Mouse (Mus musculus): ENCODE measurements around the gene Slit2. TPM values are rescaled to one million over a fixed set of nuclear protein-coding genes. Genes with fewer than 3 reads are reported as not detected.
"Not testable (repeated sequence)": the region's sequence is repeated elsewhere in the genome, so short reads cannot be mapped to it uniquely, and the experiment has no call there.

Gene Slit2
- polyA plus RNA-seq, 1 experiment from 2014 or later: 47.0 TPM

- H3K27me3 ChIP-seq (ENCODE audit: control insufficient read depth, insufficient read depth, low read length): no peaks in the 10 kb centered on the region
- WGBS: 71% methylated on average over 6 of the region's 6 CpGs
- no peaks in the 10 kb centered on the region for H3K4me1 ChIP-seq (ENCODE audit: control insufficient read depth in 2 of 2, insufficient read depth in 2 of 2, low read length in 2 of 2)
- peaks cover 26% of the 10 kb centered on the region for H3K36me3 ChIP-seq (ENCODE audit: control insufficient read depth, insufficient read depth, low read length)
- H3K4me3 ChIP-seq (ENCODE audit: control insufficient read depth in 1 of 2, insufficient read depth in 1 of 2, low read depth in 1 of 2, low read length in 2 of 2): no peak overlapping the region
- H3K9me3 ChIP-seq (ENCODE audit: control insufficient read depth, low read length): no peaks in the 10 kb centered on the region
- H3K27ac ChIP-seq (replicated peaks in 1 of 2; ENCODE audit: control insufficient read depth in 1 of 2, insufficient read depth in 1 of 2, low read depth in 2 of 2, low read length in 2 of 2): no peak overlapping the region
- ATAC-seq (ENCODE audit: insufficient number of reproducible peaks, insufficient read depth, low FRiP score, low read depth): no peak
- no peak overlapping the region for H3K4me2 ChIP-seq (ENCODE audit: low read length)
- no peak overlapping the region for H3K9ac ChIP-seq (ENCODE audit: low read length)
These were observed 247.6 kb downstream of the Slit2 start for GRCm38 (mm10) chr5:48230430-48231080.

GRCm38 (mm10) chr5:48234728-48235127, 251.8 kb downstream of the Slit2 start:
- Histone ChIP-seq H3K4me2 (ENCODE audit: low read length) (no peak overlapping the region), H3K9ac (ENCODE audit: low read length) (no peak overlapping the region)
- no peak for ATAC-seq (ENCODE audit: insufficient number of reproducible peaks, insufficient read depth, low FRiP score, low read depth)

GRCm38 (mm10) chr5:48235270-48235669, 252.3 kb downstream of the Slit2 start:
- Histone ChIP-seq H3K9ac (ENCODE audit: low read length) (no peak overlapping the region), H3K9me3 (ENCODE audit: control insufficient read depth, low read length) (no peaks in the 10 kb centered on the region), H3K27me3 (ENCODE audit: control insufficient read depth, insufficient read depth, low read length) (no peaks in the 10 kb centered on the region), H3K4me3 (ENCODE audit: control insufficient read depth in 1 of 2, insufficient read depth in 1 of 2, low read depth in 1 of 2, low read length in 2 of 2) (no peak overlapping the region), H3K4me1 (ENCODE audit: control insufficient read depth in 2 of 2, insufficient read depth in 2 of 2, low read length in 2 of 2) (no peaks in the 10 kb centered on the region), H3K36me3 (ENCODE audit: control insufficient read depth, insufficient read depth, low read length) (peaks cover 47% of the 10 kb centered on the region), H3K27ac (replicated peaks in 1 of 2; ENCODE audit: control insufficient read depth in 1 of 2, insufficient read depth in 1 of 2, low read depth in 2 of 2, low read length in 2 of 2) (no peak overlapping the region), H3K4me2 (ENCODE audit: low read length) (no peak overlapping the region)
- no peak for ATAC-seq (ENCODE audit: insufficient number of reproducible peaks, insufficient read depth, low FRiP score, low read depth)
- 90% methylated on average over 6 of the region's 6 CpGs for WGBS

More at GRCm38 (mm10) chr5:48234728-48235127, 251.8 kb downstream of the Slit2 start:
- no peaks in the 10 kb centered on the region for H3K4me1 ChIP-seq (ENCODE audit: control insufficient read depth in 2 of 2, insufficient read depth in 2 of 2, low read length in 2 of 2)
- H3K27ac ChIP-seq (replicated peaks in 1 of 2; ENCODE audit: control insufficient read depth in 1 of 2, insufficient read depth in 1 of 2, low read depth in 2 of 2, low read length in 2 of 2): no peak overlapping the region
- WGBS: 77% methylated on average over 4 of the region's 4 CpGs
- peaks cover 50% of the 10 kb centered on the region for H3K36me3 ChIP-seq (ENCODE audit: control insufficient read depth, insufficient read depth, low read length)
- H3K9me3 ChIP-seq (ENCODE audit: control insufficient read depth, low read length): no peaks in the 10 kb centered on the region
- no peak overlapping the region for H3K4me3 ChIP-seq (ENCODE audit: control insufficient read depth in 1 of 2, insufficient read depth in 1 of 2, low read depth in 1 of 2, low read length in 2 of 2)
- no peaks in the 10 kb centered on the region for H3K27me3 ChIP-seq (ENCODE audit: control insufficient read depth, insufficient read depth, low read length)

- H3K4me1 ChIP-seq (ENCODE audit: control insufficient read depth in 2 of 2, insufficient read depth in 2 of 2, low read length in 2 of 2); H3K4me2 ChIP-seq (ENCODE audit: low read length); H3K9me3 ChIP-seq (ENCODE audit: control insufficient read depth, low read length); H3K27me3 ChIP-seq (ENCODE audit: control insufficient read depth, insufficient read depth, low read length); ATAC-seq (ENCODE audit: insufficient number of reproducible peaks, insufficient read depth, low FRiP score, low read depth); H3K4me3 ChIP-seq (ENCODE audit: control insufficient read depth in 1 of 2, insufficient read depth in 1 of 2, low read depth in 1 of 2, low read length in 2 of 2); H3K9ac ChIP-seq (ENCODE audit: low read length); H3K27ac ChIP-seq (replicated peaks in 1 of 2; ENCODE audit: control insufficient read depth in 1 of 2, insufficient read depth in 1 of 2, low read depth in 2 of 2, low read length in 2 of 2): not testable (repeated sequence)
- H3K36me3 ChIP-seq (ENCODE audit: control insufficient read depth, insufficient read depth, low read length): peaks cover 33% of the 10 kb centered on the region
- 36% methylated on average over 6 of the region's 6 CpGs for WGBS
These were observed 257.8 kb downstream of the Slit2 start for GRCm38 (mm10) chr5:48240751-48241150.

GRCm38 (mm10) chr5:48248327-48248726, 265.4 kb downstream of the Slit2 start:
- Histone ChIP-seq H3K27ac (replicated peaks in 1 of 2; ENCODE audit: control insufficient read depth in 1 of 2, insufficient read depth in 1 of 2, low read depth in 2 of 2, low read length in 2 of 2) (no peak overlapping the region), H3K4me2 (ENCODE audit: low read length) (no peak overlapping the region), H3K9ac (ENCODE audit: low read length) (no peak overlapping the region), H3K36me3 (ENCODE audit: control insufficient read depth, insufficient read depth, low read length) (peaks cover 19% of the 10 kb centered on the region; the same call in 1 of the 2 replicates), H3K4me3 (ENCODE audit: control insufficient read depth in 1 of 2, insufficient read depth in 1 of 2, low read depth in 1 of 2, low read length in 2 of 2) (no peak overlapping the region), H3K27me3 (ENCODE audit: control insufficient read depth, insufficient read depth, low read length) (no peaks in the 10 kb centered on the region), H3K4me1 (ENCODE audit: control insufficient read depth in 2 of 2, insufficient read depth in 2 of 2, low read length in 2 of 2) (no peaks in the 10 kb centered on the region), H3K9me3 (ENCODE audit: control insufficient read depth, low read length) (no peaks in the 10 kb centered on the region)
- WGBS: 79% methylated on average over 4 of the region's 4 CpGs
- ATAC-seq (ENCODE audit: insufficient number of reproducible peaks, insufficient read depth, low FRiP score, low read depth): no peak

GRCm38 (mm10) chr5:48277561-48277960, 294.6 kb downstream of the Slit2 start:
- 78% methylated on average over 4 of the region's 4 CpGs for WGBS
- Histone ChIP-seq H3K27me3 (ENCODE audit: control insufficient read depth, insufficient read depth, low read length) (no peaks in the 10 kb centered on the region), H3K9me3 (ENCODE audit: control insufficient read depth, low read length) (no peaks in the 10 kb centered on the region), H3K4me2 (ENCODE audit: low read length) (no peak overlapping the region), H3K9ac (ENCODE audit: low read length) (no peak overlapping the region), H3K27ac (replicated peaks in 1 of 2; ENCODE audit: control insufficient read depth in 1 of 2, insufficient read depth in 1 of 2, low read depth in 2 of 2, low read length in 2 of 2) (no peak overlapping the region), H3K4me1 (ENCODE audit: control insufficient read depth in 2 of 2, insufficient read depth in 2 of 2, low read length in 2 of 2) (no peaks in the 10 kb centered on the region), H3K36me3 (ENCODE audit: control insufficient read depth, insufficient read depth, low read length) (peaks cover 16% of the 10 kb centered on the region; the same call in 1 of the 2 replicates), H3K4me3 (ENCODE audit: control insufficient read depth in 1 of 2, insufficient read depth in 1 of 2, low read depth in 1 of 2, low read length in 2 of 2) (no peak overlapping the region)
- ATAC-seq (ENCODE audit: insufficient number of reproducible peaks, insufficient read depth, low FRiP score, low read depth): no peak

- ATAC-seq (ENCODE audit: insufficient number of reproducible peaks, insufficient read depth, low FRiP score, low read depth): no peak; the same call in 1 of the 2 replicates
- Histone ChIP-seq H3K4me2 (ENCODE audit: low read length) (no peak overlapping the region), H3K36me3 (ENCODE audit: control insufficient read depth, insufficient read depth, low read length) (peaks cover 38% of the 10 kb centered on the region), H3K27me3 (ENCODE audit: control insufficient read depth, insufficient read depth, low read length) (no peaks in the 10 kb centered on the region), H3K4me3 (ENCODE audit: control insufficient read depth in 1 of 2, insufficient read depth in 1 of 2, low read depth in 1 of 2, low read length in 2 of 2) (no peak overlapping the region), H3K9ac (ENCODE audit: low read length) (no peak overlapping the region), H3K9me3 (ENCODE audit: control insufficient read depth, low read length) (no peaks in the 10 kb centered on the region), H3K27ac (replicated peaks in 1 of 2; ENCODE audit: control insufficient read depth in 1 of 2, insufficient read depth in 1 of 2, low read depth in 2 of 2, low read length in 2 of 2) (peak overlapping the region; percentile 19 to 49; a peak in 2 of 4 replicates), H3K4me1 (ENCODE audit: control insufficient read depth in 2 of 2, insufficient read depth in 2 of 2, low read length in 2 of 2) (peaks cover 0 to 2% of the 10 kb centered on the region in 2 experiments; a peak in 2 of 4 replicates)
- WGBS: 51% methylated on average over 3 of the region's 3 CpGs
These were observed 318.2 kb downstream of the Slit2 start for GRCm38 (mm10) chr5:48301186-48301585.

Data from heart, embryonic 14.5 days (tissue).